Mouse (Mus musculus) brain, embryonic 14.5 days (tissue): ENCODE data around the gene Ccdc42. TPM values are rescaled to one million over a fixed set of nuclear protein-coding genes. Genes with fewer than 3 reads are reported as not detected.

Source experiments
- DNase-seq: peaks from one replicate; pipeline ENCODE4 v3.0.0-alpha.2; 2011; ENCODE audit warnings: low read depth
- CTCF ChIP-seq: fragments of 200-500 bp; IDR thresholded peaks from 2 replicates; pipeline ENCODE4 v1.5.1; 2012; ENCODE audit warnings: inconsistent platforms, mild to moderate bottlenecking, moderate library complexity, borderline replicate concordance; ENCODE audit not compliant: insufficient read depth, insufficient read length; ENCODE audit errors: extremely low read depth
- POLR2A ChIP-seq: fragments of 200-500 bp; IDR thresholded peaks from 2 replicates; pipeline ENCODE4 v1.6.1; 2012; ENCODE audit warnings: mild to moderate bottlenecking, inconsistent platforms, borderline replicate concordance; ENCODE audit not compliant: poor library complexity, insufficient read depth, insufficient read length, severe bottlenecking; ENCODE audit errors: extremely low read depth
- polyA plus RNA-seq: library from polyadenylated mRNA; depleted of rRNA; stranded (reverse); fragments of >200 nt; gene quantifications from 2 replicates; pipeline ENCODE4 v1.2.3, GENCODE M21; 2012; rRNA removed

The Ccdc42 gene
- 0.21 and 0.37 TPM in 2 replicates for polyA plus RNA-seq

DNA sequence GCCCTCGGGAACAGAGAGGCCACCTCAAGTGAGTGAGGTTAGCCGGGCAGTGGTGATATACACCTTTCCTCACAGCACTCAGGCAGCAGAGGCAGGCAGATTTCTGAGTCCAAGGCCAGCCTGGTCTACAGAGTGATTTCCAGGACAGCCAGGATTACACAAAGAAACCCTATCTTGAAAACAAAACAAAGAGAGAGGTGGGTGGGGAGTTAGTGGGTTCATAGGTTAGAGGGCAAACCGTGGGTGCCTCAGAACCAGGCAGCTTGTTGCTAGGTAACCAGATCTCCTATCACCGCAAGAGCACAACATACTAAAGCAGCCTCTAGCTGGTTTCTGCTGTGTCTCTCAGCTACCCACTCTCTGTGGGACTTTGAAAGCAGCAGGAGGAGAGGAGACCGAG is at the start of gene Ccdc42:
TSS of gene Ccdc42 (plus strand) at position 301 of the 400 bp plus-strand sequence.
- TF ChIP-seq CTCF (no peak), POLR2A (no peak)
- no peak for DNase-seq

DNA sequence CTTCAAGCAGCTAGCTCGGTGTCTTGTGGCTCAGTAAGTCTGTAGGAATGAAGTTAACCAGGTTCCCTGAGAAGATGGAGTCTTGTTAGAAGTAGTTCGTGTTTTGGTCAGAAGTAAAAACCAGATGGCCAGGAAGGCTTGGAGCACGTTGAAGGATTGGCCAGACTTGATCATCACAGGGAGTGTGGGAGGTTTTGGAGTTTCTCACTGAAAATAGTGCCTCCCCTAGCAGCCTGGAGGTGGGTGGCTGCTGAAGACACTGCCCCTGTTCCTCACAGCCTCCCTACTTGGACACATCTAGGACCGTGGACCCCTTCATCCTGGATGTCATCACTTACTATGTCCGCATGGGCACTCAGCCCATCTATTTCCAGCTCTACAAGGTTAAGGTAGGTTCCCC is 47.2 kb upstream of the Ccdc42 start:
- DNase-seq, result no peak
- TF ChIP-seq CTCF (no peak), POLR2A (no peak)

DNA sequence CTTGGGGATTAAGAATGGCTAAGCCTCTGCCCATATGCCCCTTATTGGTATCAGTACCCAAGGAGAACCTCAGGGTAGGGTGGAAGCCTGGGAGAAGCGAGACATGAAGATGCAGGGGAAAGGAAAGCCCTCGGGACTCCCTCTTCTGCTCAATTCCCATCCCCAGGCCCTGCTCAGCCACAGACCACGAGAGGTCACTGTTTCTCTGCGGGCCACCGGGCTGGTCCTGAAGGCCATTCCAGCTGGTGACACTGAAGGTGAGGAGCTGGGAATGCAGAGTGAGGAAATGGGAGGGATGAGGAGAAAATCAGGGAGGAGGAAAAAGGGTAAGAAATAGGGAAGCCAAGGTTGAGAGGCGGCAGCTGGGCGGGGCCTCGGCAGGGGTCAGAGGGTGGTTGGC is 42.3 kb upstream of the Ccdc42 start:
- DNase-seq, result no peak
- TF ChIP-seq POLR2A (no peak), CTCF (peak; percentile 56)

DNA sequence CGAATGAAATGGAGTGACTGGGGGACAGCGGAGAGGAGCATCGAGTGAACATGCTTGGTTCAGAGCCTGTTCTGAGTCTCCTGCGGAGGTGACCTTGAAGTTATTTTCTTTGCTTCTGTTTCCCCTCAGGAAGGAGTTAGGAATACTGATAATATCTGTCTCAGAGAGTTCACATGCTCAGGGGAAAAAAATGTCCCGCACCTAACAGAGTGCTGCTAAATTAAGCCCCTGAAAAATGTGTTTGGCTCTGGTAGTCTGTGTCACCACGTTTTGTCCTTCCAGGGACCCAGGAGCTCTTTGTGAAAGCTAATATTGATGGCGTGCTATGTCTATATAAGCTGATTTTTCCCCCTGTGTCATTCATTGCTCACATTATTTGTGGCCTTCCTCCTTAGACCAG is 41.6 kb upstream of the Ccdc42 start:
- TF ChIP-seq CTCF (no peak), POLR2A (no peak)
- no peak for DNase-seq

DNA sequence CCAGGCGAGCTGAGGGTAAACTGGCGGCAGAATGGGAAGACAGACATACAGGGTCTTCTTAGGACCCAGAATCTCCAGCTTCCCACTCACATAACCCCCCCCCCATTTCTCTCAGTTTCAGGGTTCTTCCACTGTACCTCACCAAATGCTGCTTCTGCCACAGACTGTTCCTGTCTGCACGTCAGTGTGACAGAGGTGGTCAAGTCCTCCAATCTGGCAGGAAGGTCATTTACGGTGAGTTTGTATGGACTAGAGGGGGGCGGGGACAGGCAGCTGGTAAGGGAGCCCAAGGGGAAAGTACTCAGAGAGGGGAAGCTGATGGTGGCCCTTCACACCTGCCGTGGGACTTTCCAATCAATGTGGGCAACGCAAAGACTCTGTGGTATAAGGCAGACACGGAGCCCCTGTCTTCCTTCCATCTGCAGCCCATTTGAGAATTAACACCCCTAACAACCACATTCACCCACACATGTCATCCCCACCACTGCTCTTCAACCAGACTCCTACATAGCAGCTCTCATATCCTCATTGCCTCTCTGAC is 41.1 kb upstream of the Ccdc42 start:
- no peak for TF ChIP-seq CTCF
- no peak for DNase-seq

DNA sequence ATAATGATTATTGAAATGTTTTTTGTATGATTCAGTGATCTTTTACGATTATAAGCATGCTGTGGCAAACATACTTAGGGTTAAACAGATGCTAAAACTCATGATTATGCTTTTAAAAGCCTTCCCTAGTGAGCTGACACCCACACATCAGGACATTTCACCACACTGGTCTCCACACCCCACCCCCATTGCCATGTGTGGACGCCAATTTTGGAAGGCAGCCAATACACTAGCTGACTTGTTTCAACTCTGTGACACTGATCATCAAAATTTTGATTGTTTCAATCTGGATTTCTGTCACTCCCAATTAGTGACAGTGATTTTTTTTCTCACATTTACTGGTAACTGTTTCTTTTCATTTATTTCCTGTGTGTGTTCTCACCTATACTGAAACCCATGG is 39.3 kb upstream of the Ccdc42 start:
- DNase-seq, result no peak
- TF ChIP-seq POLR2A, result no peak
- no peak for TF ChIP-seq CTCF

DNA sequence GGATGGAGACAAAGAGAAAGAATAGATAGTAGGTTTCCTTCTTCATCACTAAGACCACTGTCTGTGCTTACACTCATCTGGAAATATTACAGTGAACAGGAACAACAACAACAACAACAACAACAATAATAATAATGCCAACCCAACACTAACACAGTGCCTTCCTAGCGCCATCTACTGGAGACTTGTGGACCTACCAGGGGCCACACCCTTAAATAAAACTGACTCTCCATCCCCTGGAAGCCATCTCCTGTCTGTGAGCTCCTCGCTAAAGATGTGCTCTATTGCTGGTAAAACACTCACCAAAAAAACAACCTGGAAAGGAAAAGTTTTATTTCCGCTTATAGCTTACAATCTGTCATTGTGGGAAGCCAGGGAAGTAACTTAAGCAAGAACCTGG is 37.2 kb upstream of the Ccdc42 start:
- no peak for DNase-seq
- TF ChIP-seq CTCF (peak; percentile 23; the same call in 1 of the 2 replicates), POLR2A (no peak)

DNA sequence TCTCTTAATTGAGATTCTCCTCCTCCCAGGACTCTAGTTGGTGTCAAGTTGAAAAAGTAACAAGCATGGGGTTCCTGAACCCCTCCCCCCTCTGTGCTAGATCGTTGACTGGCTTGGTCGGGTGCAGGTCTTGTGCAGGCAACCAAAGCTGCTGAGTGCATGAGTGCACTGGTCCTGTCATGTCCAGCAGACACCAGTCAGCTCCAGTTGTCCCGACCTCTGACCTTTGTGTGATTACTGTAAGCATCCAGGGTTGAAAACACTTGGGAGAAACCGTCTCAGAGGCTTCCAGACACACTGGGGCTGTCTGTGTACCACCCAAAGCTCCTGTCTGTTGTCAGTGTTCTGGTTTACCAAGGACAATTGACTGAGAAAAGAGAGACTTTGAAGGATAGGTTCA is 36.5 kb upstream of the Ccdc42 start:
- no peak for DNase-seq
- no peak for TF ChIP-seq POLR2A
- no peak for TF ChIP-seq CTCF

DNA sequence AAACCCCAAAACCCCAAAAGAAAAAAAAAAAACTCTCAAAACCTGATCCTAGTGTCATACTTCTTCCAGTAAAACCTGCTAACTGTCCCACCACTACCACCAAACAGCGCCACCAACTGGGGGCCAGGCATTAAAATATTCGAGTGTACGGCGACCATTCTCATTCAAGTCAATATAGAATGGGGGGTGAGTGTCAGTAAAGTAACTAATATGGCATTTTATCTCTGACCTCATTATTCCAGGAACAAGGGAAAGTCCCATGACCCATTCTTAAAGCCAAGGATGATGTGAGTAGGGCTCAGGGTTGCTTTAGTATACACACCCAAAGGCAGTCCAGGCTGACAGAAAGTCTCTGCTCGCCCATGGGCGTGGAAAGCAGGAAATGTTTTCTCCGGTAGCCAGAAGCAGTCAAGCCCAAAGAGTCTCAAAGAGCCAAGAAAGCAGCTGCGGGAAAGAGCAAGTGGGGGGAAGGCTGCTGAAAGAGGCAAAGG is 32.8 kb upstream of the Ccdc42 start:
- no peak for DNase-seq
- TF ChIP-seq POLR2A (no peak), CTCF (peak; percentile 39; the same call in 1 of the 2 replicates)

DNA sequence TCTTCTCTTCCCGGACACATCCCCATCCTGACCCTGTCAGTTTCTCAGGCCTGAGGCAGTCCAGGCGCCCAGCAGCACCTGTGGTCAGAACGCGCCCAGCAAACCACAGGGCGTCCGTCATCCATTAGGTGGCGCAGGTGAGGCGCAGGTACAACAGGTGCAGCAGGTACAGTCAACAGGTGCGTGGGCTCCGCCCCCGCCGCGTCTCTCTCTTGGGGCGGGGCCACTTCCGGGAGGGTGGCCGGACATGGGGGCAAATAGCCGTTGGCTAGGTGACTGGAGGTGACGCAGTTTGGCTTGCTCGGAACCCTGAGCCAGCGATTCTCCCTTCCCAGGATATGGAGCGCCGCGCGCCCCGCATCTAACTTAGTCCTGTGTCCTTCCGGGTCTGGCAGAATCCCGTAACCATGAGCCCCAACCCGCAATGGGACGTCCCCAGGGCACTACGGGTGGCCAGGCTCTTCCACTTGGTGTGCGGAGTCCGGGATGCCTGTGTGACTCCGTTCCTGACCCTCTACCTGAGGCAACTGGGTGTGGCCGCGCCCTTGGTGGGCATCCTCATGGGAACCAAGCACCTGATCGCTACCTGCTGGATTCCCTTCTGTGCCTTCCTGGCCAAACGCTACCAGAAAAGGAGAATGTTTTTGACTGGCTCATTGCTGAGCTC is 30.8 kb upstream of the Ccdc42 start, which contains the start of gene Mfsd6l:
TSS of gene Mfsd6l (plus strand) at position 269 of the 667 bp plus-strand sequence.
- DNase-seq, result no peak
- peak; percentile 14; the same call in 1 of the 2 replicates for TF ChIP-seq CTCF
- TF ChIP-seq POLR2A, result no peak

DNA sequence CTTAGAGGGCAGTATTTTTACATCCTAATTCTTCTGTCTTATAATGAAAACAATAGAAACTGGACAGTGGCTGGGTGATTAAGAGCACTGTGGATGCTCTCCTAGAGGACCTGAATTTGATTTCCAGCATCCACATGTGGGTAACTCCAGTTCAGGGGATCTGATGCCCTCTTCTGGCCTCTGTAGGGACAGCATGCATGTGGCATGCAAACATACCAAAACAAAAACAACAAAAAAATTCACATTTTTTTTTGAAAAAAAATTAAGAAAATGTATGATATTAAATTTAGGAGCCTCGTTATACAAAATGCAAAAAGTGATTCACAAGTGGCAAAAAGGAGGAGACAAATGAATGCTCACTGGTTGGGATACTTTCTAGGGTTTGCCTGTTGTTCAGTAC is 27.3 kb upstream of the Ccdc42 start:
- no peak for DNase-seq
- no peak for TF ChIP-seq POLR2A
- TF ChIP-seq CTCF, result peak; percentile 33; the same call in 1 of the 2 replicates

DNA sequence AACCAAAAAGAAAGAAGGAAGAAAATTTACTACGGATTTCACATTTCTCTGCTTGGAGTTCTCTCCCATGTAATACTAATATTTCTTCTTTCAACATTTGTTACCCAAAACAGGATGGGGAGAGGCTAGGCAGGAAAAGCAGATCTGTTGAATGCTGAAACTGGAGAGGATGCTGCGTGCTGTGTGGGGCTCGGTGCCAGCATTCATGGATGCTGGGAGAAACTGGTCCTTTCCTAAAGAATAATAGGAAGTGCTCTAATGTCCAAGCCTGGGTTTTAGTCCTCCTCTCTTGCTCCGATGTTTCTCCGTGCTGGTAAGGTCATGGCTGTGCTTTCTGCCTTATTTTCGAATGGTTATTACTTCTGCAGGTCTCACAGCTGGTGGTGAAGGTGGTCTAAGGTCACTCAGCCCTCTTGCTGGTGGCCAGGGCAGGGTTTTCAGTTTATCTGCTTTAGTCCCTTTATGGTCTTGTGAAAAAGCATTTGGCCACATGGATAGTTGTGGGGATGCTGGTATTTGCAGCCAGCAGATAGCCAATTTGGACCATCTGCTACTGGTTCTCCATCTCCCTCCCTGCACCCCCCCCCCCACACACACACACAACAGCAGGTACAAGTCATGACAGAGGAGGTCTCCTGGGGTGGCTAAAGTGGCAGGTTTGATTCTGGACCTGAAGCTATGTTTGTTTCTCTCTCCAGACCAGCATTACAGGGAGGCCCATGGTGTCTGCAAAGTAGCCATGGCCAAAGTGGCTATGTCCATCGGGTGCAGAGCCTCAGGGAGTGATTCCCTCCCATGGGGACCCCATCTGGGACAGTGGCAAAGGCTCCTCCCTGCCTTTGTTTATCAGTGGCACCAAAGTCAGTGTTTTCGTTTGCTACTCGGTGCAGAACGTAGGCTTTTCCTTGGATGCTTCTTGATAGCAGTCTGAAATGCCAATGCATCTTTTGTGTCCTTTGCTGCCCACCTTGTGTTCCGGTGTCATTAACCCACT is 24.6 kb upstream of the Ccdc42 start:
- no peak for TF ChIP-seq CTCF
- TF ChIP-seq POLR2A, result no peak
- DNase-seq, result no peak
